Mouse (Mus musculus): ENCODE results near the gene Ncapd2. TPM values are rescaled to one million over a fixed set of nuclear protein-coding genes. Genes with fewer than 3 reads are reported as not detected.

Ncapd2 gene
- polyA plus RNA-seq, 1 experiment from 2014 or later, result 109 TPM

DNA sequence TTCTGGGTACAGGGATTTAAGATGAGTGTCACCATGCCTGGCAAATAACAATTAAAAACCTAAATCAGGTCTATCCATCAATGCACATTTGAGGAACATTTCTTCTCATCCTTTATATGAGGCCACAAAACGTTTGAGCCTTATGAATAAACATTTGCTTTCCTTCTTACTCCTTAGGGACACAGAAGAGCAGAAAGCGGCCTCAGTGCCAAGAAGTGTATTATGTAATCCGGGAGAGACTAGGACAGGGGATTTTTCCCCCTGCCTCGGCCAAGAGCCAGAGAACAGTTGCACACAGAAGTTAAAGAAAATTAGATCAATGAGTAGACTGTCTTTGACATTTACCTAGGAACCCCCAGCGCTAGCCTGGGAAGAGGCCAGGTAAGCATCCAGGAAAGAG lies 9.4 kb downstream of the Ncapd2 start:
- no peak overlapping the region for H3K27ac ChIP-seq (ENCODE audit: low read depth)
- H3K9ac ChIP-seq (ENCODE audit: low read length), result no peak overlapping the region
- H3K4me3 ChIP-seq (ENCODE audit: low read depth, low read length), result no peak overlapping the region
- H3K27me3 ChIP-seq (replicated peaks; ENCODE audit: control insufficient read depth, insufficient read depth, low read length), result no peaks in the 10 kb centered on the region
- peaks cover 98% of the 10 kb centered on the region for H3K36me3 ChIP-seq (ENCODE audit: control insufficient read depth, insufficient read depth, low read length)
- DNase-seq (ENCODE audit: low spot score) (no peak), ATAC-seq (replicated peaks; ENCODE audit: low FRiP score, low TSS enrichment, low read depth) (no peak)
- no peaks in the 10 kb centered on the region for H3K4me1 ChIP-seq (replicated peaks; ENCODE audit: control insufficient read depth, insufficient read depth, low read length)
- H3K9me3 ChIP-seq (ENCODE audit: control insufficient read depth, low read length), result no peaks in the 10 kb centered on the region
- 89% methylated on average over 5 of the region's 5 CpGs for WGBS
- H3K4me2 ChIP-seq (ENCODE audit: low read length), result no peak overlapping the region

DNA sequence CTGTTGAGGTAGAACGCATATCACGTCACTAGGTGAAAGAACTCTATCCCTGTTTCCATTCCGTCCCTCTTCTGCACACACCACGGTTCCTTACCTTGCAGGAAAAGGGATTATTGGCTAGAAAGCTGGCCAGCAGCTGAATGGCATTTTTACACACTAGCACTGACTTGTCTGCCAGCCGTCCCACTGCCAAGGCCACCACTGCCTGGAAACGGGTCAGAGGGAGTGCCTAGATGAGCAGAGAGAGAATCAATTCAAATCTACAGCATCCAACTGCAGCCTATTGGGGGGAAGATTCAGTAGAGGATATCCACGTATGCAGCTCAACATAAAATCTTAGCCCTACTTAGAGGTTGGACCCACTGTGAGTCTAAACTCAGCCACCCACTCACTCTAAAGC lies 11.9 kb downstream of the Ncapd2 start:
- no peak overlapping the region for H3K27ac ChIP-seq (ENCODE audit: low read depth)
- 91% methylated on average over 7 of the region's 7 CpGs for WGBS
- H3K27me3 ChIP-seq (replicated peaks; ENCODE audit: control insufficient read depth, insufficient read depth, low read length), result no peaks in the 10 kb centered on the region
- ATAC-seq (replicated peaks; ENCODE audit: low FRiP score, low TSS enrichment, low read depth), result no peak
- no peaks in the 10 kb centered on the region for H3K9me3 ChIP-seq (ENCODE audit: control insufficient read depth, low read length)
- no peak overlapping the region for H3K9ac ChIP-seq (ENCODE audit: low read length)
- H3K4me3 ChIP-seq (ENCODE audit: low read depth, low read length), result no peak overlapping the region
- DNase-seq (ENCODE audit: low spot score), result no peak
- H3K4me2 ChIP-seq (ENCODE audit: low read length), result no peak overlapping the region
- peaks cover 98% of the 10 kb centered on the region for H3K36me3 ChIP-seq (ENCODE audit: control insufficient read depth, insufficient read depth, low read length)
- no peaks in the 10 kb centered on the region for H3K4me1 ChIP-seq (replicated peaks; ENCODE audit: control insufficient read depth, insufficient read depth, low read length)

DNA sequence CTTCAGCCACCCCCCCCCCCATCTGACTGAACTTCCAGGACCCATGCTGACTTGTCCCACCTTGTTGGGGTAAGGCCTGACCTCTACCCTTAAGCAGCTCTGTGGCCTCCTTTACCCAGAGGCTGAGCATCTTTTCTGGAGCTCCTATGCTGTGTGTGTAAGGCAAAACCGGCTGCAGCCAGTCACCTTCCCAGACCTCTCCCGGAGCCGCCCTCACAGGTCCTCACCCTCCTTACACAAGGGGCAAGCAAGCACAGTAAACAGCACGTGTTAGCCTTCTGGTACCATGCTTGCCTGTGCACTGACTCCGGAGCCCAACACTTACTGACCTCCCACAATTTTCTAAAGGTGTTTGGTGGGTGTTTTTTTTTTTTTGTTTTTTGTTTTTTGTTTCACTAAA lies 16.0 kb downstream of the Ncapd2 start:
- Histone ChIP-seq H3K9me3 (ENCODE audit: control insufficient read depth, low read length) (no peaks in the 10 kb centered on the region), H3K4me1 (replicated peaks; ENCODE audit: control insufficient read depth, insufficient read depth, low read length) (no peaks in the 10 kb centered on the region), H3K27me3 (replicated peaks; ENCODE audit: control insufficient read depth, insufficient read depth, low read length) (no peaks in the 10 kb centered on the region), H3K36me3 (ENCODE audit: control insufficient read depth, insufficient read depth, low read length) (peaks cover 99% of the 10 kb centered on the region), H3K27ac (ENCODE audit: low read depth) (no peak overlapping the region), H3K4me2 (ENCODE audit: low read length) (no peak overlapping the region), H3K4me3 (ENCODE audit: low read depth, low read length) (no peak overlapping the region), H3K9ac (ENCODE audit: low read length) (no peak overlapping the region)
- 92% methylated on average over 5 of the region's 5 CpGs for WGBS
- ATAC-seq (replicated peaks; ENCODE audit: low FRiP score, low TSS enrichment, low read depth), result no peak
- no peak for DNase-seq (ENCODE audit: low spot score)

DNA sequence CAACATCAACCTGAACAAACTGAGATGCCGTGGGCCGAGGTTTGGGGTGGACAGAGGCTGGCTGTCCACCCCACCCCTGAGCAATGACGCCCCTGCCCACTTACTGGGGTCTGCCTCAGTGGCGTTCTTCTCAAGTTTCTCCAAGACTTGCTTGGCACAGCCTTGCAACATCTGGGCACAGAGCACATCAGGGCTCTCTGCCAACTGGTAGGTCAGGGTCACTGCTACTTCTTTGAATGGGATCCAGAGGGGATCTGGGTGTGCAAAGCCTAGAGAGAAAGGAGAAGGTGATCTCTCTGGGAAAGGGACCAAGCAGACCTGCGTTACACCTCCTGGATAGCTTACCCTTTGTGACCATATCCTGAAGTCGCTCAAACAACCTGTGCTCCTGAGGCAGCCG lies 18.2 kb downstream of the Ncapd2 start:
- Histone ChIP-seq H3K36me3 (ENCODE audit: control insufficient read depth, insufficient read depth, low read length) (peaks cover 100% of the 10 kb centered on the region), H3K4me1 (replicated peaks; ENCODE audit: control insufficient read depth, insufficient read depth, low read length) (no peaks in the 10 kb centered on the region), H3K4me3 (ENCODE audit: low read depth, low read length) (no peak overlapping the region), H3K4me2 (ENCODE audit: low read length) (no peak overlapping the region), H3K9ac (ENCODE audit: low read length) (no peak overlapping the region), H3K9me3 (ENCODE audit: control insufficient read depth, low read length) (no peaks in the 10 kb centered on the region), H3K27ac (ENCODE audit: low read depth) (no peak overlapping the region), H3K27me3 (replicated peaks; ENCODE audit: control insufficient read depth, insufficient read depth, low read length) (no peaks in the 10 kb centered on the region)
- ATAC-seq (replicated peaks; ENCODE audit: low FRiP score, low TSS enrichment, low read depth) (no peak), DNase-seq (ENCODE audit: low spot score) (no peak)
- WGBS, result 94% methylated on average over 7 of the region's 7 CpGs

DNA sequence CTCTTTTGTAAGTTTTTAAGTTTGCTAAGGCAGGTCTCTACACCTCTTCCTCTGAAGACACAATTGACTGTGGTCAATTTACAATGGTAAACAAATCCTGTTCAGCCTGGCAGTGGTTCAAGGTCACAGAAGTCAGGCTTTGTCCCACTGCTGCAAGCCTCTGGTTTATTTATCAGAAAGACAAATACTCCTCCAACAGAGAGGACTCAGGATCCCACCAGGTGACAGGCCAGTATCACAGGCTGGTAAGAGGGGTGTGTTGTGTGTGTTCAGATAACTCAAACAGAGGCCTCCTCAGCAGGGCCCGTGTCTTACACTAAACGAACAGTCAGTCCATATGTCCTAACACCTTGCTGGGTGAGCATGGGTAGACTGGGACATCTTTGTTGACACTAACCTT lies 19.0 kb downstream of the Ncapd2 start:
- H3K27ac ChIP-seq (ENCODE audit: low read depth), result no peak overlapping the region
- peaks cover 100% of the 10 kb centered on the region for H3K36me3 ChIP-seq (ENCODE audit: control insufficient read depth, insufficient read depth, low read length)
- no peak overlapping the region for H3K9ac ChIP-seq (ENCODE audit: low read length)
- 75% methylated on average over 2 of the region's 2 CpGs for WGBS
- no peak overlapping the region for H3K4me3 ChIP-seq (ENCODE audit: low read depth, low read length)
- no peak overlapping the region for H3K4me2 ChIP-seq (ENCODE audit: low read length)
- peak; percentile 46 for DNase-seq (ENCODE audit: low spot score)
- no peaks in the 10 kb centered on the region for H3K27me3 ChIP-seq (replicated peaks; ENCODE audit: control insufficient read depth, insufficient read depth, low read length)
- no peak for ATAC-seq (replicated peaks; ENCODE audit: low FRiP score, low TSS enrichment, low read depth)
- no peaks in the 10 kb centered on the region for H3K9me3 ChIP-seq (ENCODE audit: control insufficient read depth, low read length)
- H3K4me1 ChIP-seq (replicated peaks; ENCODE audit: control insufficient read depth, insufficient read depth, low read length), result peaks cover 2% of the 10 kb centered on the region

DNA sequence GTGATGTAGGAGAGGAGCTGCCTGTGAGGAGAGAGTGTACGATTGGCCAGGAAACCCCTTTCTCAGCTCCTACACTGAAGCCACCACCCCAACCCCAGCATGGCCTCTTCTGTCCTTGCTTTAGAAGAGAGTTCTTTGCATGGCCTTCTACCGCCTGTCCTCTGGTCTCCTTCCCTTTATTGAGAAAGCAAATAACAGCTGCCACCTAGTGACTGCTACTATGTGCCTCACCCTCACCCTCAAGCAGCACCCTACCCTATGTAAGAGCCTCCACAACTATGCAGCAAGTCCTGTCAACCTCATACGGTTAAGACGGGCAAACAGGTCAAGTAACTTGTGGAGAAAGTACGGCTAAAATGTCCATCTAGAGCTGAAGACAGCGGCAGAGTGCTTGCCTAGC lies 21.3 kb downstream of the Ncapd2 start:
- no peak overlapping the region for H3K4me2 ChIP-seq (ENCODE audit: low read length)
- no peak overlapping the region for H3K9ac ChIP-seq (ENCODE audit: low read length)
- 89% methylated on average over 6 of the region's 6 CpGs for WGBS
- peaks cover 81% of the 10 kb centered on the region for H3K36me3 ChIP-seq (ENCODE audit: control insufficient read depth, insufficient read depth, low read length)
- H3K27ac ChIP-seq (ENCODE audit: low read depth), result no peak overlapping the region
- H3K27me3 ChIP-seq (replicated peaks; ENCODE audit: control insufficient read depth, insufficient read depth, low read length), result no peaks in the 10 kb centered on the region
- DNase-seq (ENCODE audit: low spot score), result no peak
- H3K4me3 ChIP-seq (ENCODE audit: low read depth, low read length), result no peak overlapping the region
- no peaks in the 10 kb centered on the region for H3K9me3 ChIP-seq (ENCODE audit: control insufficient read depth, low read length)
- peaks cover 12% of the 10 kb centered on the region for H3K4me1 ChIP-seq (replicated peaks; ENCODE audit: control insufficient read depth, insufficient read depth, low read length)
- ATAC-seq (replicated peaks; ENCODE audit: low FRiP score, low TSS enrichment, low read depth), result no peak

DNA sequence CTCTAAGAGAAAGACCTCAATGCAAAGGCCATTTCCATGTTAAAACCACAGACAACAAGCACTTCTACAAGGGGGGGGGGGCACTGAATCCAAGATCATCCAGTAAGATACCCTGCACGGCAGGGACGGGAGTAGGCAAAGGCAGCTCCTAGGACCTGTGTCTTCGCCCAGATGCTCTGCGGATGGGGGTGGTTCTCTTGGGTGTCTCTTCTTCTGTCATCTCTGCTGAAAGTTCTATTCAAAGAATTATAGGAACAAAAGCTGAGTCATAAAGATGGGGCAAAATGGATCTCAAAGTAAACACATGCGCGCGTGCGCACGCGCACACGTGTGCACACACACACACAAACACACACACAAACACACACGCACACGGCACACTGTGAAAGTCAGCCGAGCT lies 23.4 kb downstream of the Ncapd2 start:
- Histone ChIP-seq H3K27me3 (replicated peaks; ENCODE audit: control insufficient read depth, insufficient read depth, low read length) (no peaks in the 10 kb centered on the region), H3K27ac (ENCODE audit: low read depth) (peak overlapping the region; percentile 95; the same call in 1 of the 2 replicates), H3K9ac (ENCODE audit: low read length) (no peak overlapping the region), H3K4me1 (replicated peaks; ENCODE audit: control insufficient read depth, insufficient read depth, low read length) (peaks cover 23% of the 10 kb centered on the region), H3K4me2 (ENCODE audit: low read length) (no peak overlapping the region), H3K4me3 (ENCODE audit: low read depth, low read length) (no peak overlapping the region), H3K36me3 (ENCODE audit: control insufficient read depth, insufficient read depth, low read length) (peaks cover 71% of the 10 kb centered on the region), H3K9me3 (ENCODE audit: control insufficient read depth, low read length) (no peaks in the 10 kb centered on the region)
- ATAC-seq (replicated peaks; ENCODE audit: low FRiP score, low TSS enrichment, low read depth) (no peak), DNase-seq (ENCODE audit: low spot score) (no peak)
- WGBS, result 93% methylated on average over 14 of the region's 14 CpGs

DNA sequence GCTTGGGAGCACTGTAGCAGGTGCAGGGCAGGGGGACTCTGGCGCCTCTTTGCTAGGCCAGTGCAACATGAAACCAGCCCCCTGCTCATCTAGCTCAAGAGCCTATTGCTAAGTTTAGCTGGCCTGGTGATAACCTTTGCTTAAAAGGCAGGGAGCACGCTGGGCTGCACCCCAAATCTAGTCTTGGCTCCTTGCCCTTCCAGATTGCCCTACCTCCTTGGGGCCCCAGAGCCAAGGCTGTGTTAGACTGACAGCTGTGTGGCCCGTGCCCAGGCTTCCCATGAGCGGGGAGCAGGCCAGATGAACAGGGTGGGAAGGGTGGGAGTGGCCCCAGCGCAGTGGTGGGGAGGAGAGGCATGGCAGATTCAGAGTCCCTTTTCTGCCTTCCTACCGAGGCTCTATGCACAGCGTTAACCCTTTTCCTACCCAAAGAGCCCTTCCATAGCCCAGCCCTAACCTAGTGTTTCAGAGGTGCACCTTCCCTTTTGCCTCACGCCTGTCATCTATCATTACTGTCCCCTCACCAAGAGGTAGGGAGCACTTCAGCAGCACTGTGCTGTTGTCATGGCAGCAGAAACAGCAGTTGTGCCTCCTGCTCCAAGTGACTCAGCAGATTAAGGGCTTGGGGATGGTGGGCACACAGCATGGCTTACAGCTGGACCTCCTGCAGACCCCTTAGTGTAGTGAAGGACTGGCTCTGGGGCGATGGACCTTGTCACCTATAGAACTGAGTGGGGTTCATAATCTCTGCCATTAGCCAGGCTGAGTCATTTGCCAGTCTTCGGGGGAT lies 24.4 kb downstream of the Ncapd2 start:
- no peaks in the 10 kb centered on the region for H3K27me3 ChIP-seq (replicated peaks; ENCODE audit: control insufficient read depth, insufficient read depth, low read length)
- no peaks in the 10 kb centered on the region for H3K9me3 ChIP-seq (ENCODE audit: control insufficient read depth, low read length)
- peaks cover 23% of the 10 kb centered on the region for H3K4me1 ChIP-seq (replicated peaks; ENCODE audit: control insufficient read depth, insufficient read depth, low read length)
- peak; percentile 77 for DNase-seq (ENCODE audit: low spot score)
- H3K4me3 ChIP-seq (ENCODE audit: low read depth, low read length), result peak overlapping the region; percentile 68
- peaks cover 67% of the 10 kb centered on the region for H3K36me3 ChIP-seq (ENCODE audit: control insufficient read depth, insufficient read depth, low read length)
- H3K4me2 ChIP-seq (ENCODE audit: low read length), result peak overlapping the region; percentile 74
- 21% methylated on average over 10 of the region's 10 CpGs for WGBS
- H3K9ac ChIP-seq (ENCODE audit: low read length), result peak overlapping the region; percentile 42
- ATAC-seq (replicated peaks; ENCODE audit: low FRiP score, low TSS enrichment, low read depth), result peak; percentile 21; the same call in 1 of the 2 replicates
- H3K27ac ChIP-seq (ENCODE audit: low read depth), result peak overlapping the region; percentile 95
